Mouse (Mus musculus) liver, adult 2 months (tissue): ENCODE data around the gene Olfr1233. TPM values are rescaled to one million over a fixed set of nuclear protein-coding genes. Genes with fewer than 3 reads are reported as not detected.

Experiments used
- DNase-seq: peaks from one replicate; pipeline ENCODE4 v3.0.0-alpha.2; 2011; ENCODE audit warnings: low read depth, low spot score; ENCODE audit errors: extremely low read depth
- H3K27ac ChIP-seq: fragments of 200-500 bp; replicated peaks from 2 replicates; pipeline ENCODE4 v1.5.1; 2012; ENCODE audit warnings: low read depth, mild to moderate bottlenecking, control low read depth, inconsistent platforms, low read length; ENCODE audit not compliant: insufficient read depth
- H3K27me3 ChIP-seq: fragments of 200-500 bp; 2 replicates; pipeline ENCODE4 v1.6.1; 2012; ENCODE audit warnings: mild to moderate bottlenecking, moderate library complexity, low read length, inconsistent platforms; ENCODE audit not compliant: control insufficient read depth, insufficient read depth
- H3K36me3 ChIP-seq: fragments of 200-500 bp; 2 replicates; pipeline ENCODE4 v1.6.1; 2012; ENCODE audit warnings: low read length, inconsistent platforms; ENCODE audit not compliant: control insufficient read depth, insufficient read depth
- H3K4me1 ChIP-seq: fragments of 200-500 bp; 2 replicates; pipeline ENCODE4 v1.6.1; 2011; ENCODE audit warnings: low read length; ENCODE audit not compliant: control insufficient read depth, insufficient read depth
- H3K4me3 ChIP-seq: fragments of 200-500 bp; 2 replicates; pipeline ENCODE4 v1.5.1; 2011; ENCODE audit warnings: low read depth, mild to moderate bottlenecking, control low read depth, low read length, moderate library complexity; ENCODE audit not compliant: insufficient read depth
- H3K79me2 ChIP-seq: fragments of 200-500 bp; 2 replicates; pipeline ENCODE4 v1.6.1; 2012; ENCODE audit warnings: inconsistent platforms, mild to moderate bottlenecking, low read length, moderate library complexity; ENCODE audit not compliant: control insufficient read depth, insufficient read depth
- H3K9ac ChIP-seq: fragments of 200-500 bp; 2 replicates; pipeline ENCODE4 v1.6.1; 2012; ENCODE audit warnings: low read depth, mild to moderate bottlenecking, control low read depth, inconsistent platforms, low read length
- CTCF ChIP-seq: fragments of 200-500 bp; IDR thresholded peaks from 2 replicates; pipeline ENCODE4 v1.5.1; 2011; ENCODE audit warnings: low read depth, low read length, control low read depth
- POLR2A ChIP-seq: fragments of 200-500 bp; IDR thresholded peaks from 2 replicates; pipeline ENCODE4 v1.6.1; 2011; ENCODE audit warnings: low read length, control low read depth; ENCODE audit not compliant: insufficient read depth; ENCODE audit errors: extremely low read depth
- WGBS: fragments of 180-500 bp; shearing (Covaris S2); methylation state at CpG from one replicate; pipeline ENCODE4 v1.1.7; 2018; 5-methylcytosine and 5-hydroxymethylcytosine counted together
- polyA plus RNA-seq: library from polyadenylated mRNA; depleted of rRNA; stranded (reverse); fragments of >200 nt; gene quantifications from 2 replicates; pipeline ENCODE4 v1.2.3, GENCODE M21; 2012; rRNA removed
- total RNA-seq: library from RNA; depleted of rRNA; stranded (reverse); fragments of >200 nt; gene quantifications from 2 replicates; pipeline ENCODE4 v1.2.3, GENCODE M21; 2014; rRNA removed

Olfr1233 gene
- total RNA-seq (not detected in 2 replicates), polyA plus RNA-seq (not detected in 2 replicates)

DNA sequence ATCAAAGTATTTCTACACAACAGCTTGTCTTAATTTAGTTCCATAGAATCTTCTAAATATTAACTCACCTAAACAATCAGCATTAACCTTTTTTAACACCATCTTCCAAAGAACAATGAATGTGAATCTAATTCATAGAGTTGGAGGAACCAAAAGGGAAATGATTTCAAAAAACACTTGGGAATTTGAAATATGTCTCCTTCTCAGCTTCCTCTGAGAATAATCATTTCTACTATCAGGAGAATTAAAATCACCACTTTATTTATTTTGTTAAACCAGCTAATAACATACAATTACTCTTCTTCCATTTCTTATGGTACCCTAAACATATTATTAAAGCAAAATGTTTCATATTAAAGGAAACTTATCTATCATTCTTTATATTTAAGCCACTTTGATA lies at the start of gene Olfr1233:
Gene Olfr1233 (minus strand): TSS at position 101 of the 400 bp plus-strand sequence.
- TF ChIP-seq CTCF (no peak), POLR2A (no peak)
- Histone ChIP-seq H3K79me2 (no peaks in the 10 kb centered on the region), H3K36me3 (no peaks in the 10 kb centered on the region), H3K27me3 (no peaks in the 10 kb centered on the region), H3K9ac (no peak within 1 kb of the TSS), H3K4me1 (no peaks in the 10 kb centered on the region), H3K4me3 (no peak within 1 kb of the TSS), H3K27ac (no peak within 1 kb of the TSS)
- no peak for DNase-seq

DNA sequence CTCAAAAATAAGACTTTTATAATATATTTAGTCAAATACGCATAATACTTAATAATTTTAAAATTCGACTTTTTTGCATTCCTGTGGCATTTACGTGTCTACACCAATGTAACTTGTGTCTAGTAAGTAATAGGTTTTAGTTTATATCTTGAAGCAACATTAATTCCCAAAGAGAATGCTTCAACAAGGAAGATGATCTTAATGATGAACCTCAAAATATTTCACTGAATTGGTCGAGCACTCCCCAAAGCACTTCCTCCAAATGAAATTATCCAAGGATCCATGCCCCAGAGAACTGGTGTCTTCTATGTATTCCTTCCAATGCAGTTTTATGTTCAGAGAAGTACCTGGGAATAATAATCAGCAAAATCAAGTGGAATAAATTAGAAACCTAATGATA lies 22.6 kb upstream of the Olfr1233 start, which contains the start of gene Olfr1234:
Gene Olfr1234 (minus strand): TSS at position 101 of the 400 bp plus-strand sequence.
- H3K27me3 ChIP-seq: no peaks in the 10 kb centered on the region
- H3K9ac ChIP-seq: no peak within 1 kb of the TSS
- 78% methylated on average over 4 of the region's 4 CpGs for WGBS
- H3K36me3 ChIP-seq: no peaks in the 10 kb centered on the region
- H3K27ac ChIP-seq: no peak within 1 kb of the TSS
- H3K79me2 ChIP-seq: no peaks in the 10 kb centered on the region
- DNase-seq: no peak
- no peaks in the 10 kb centered on the region for H3K4me1 ChIP-seq
- no peak within 1 kb of the TSS for H3K4me3 ChIP-seq
- TF ChIP-seq CTCF (no peak), POLR2A (no peak)

DNA sequence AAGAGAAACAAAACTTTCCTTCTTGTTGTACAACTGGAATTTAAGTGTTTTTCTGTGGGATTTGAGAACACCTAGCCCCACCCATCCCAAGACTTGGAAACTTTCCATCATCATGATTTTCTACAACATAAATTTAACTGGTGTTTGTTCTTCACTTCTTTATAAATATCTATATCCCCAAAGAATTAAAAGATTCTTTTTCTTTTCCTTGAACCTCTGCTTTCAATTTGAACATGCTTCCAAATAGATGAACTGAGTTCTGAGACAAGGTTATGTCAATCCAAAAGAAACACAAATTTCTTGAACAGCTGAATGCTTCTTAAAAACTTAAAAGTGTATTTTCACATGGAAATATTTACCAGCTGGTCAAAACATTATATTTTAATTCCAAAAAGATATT lies 12.6 kb downstream of the Olfr1233 start, which contains the start of gene Olfr1232:
Gene Olfr1232 (minus strand): TSS at position 101 of the 400 bp plus-strand sequence.
- DNase-seq: no peak
- no peak within 1 kb of the TSS for H3K4me3 ChIP-seq
- no peaks in the 10 kb centered on the region for H3K4me1 ChIP-seq
- H3K27me3 ChIP-seq: no peaks in the 10 kb centered on the region
- no peak within 1 kb of the TSS for H3K9ac ChIP-seq
- H3K27ac ChIP-seq: no peak within 1 kb of the TSS
- no peaks in the 10 kb centered on the region for H3K79me2 ChIP-seq
- TF ChIP-seq POLR2A: no peak
- no peak for TF ChIP-seq CTCF
- no peaks in the 10 kb centered on the region for H3K36me3 ChIP-seq

DNA sequence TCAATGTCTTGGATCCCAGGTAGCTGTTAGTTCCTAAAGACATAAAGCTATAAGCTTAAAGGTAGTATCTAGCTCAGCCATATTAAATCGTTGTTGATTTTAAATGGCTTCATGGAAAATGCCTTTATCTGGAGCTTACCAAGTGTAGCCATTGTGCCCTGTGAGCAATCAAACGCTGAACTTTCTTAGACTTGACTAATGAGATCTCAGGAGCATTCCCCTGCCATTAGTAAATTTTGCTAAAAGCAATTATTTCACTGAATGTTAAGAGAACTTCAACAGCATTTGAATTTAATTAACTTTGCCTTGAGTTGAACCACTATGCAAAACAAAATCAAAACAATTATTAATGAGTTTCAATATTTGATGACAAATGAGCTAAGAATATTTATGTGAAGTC lies 35.2 kb downstream of the Olfr1233 start, which contains the start of gene Olfr1231:
Gene Olfr1231 (minus strand): TSS at position 101 of the 400 bp plus-strand sequence.
- H3K36me3 ChIP-seq: no peaks in the 10 kb centered on the region
- no peaks in the 10 kb centered on the region for H3K27me3 ChIP-seq
- TF ChIP-seq CTCF: no peak
- no peak for TF ChIP-seq POLR2A
- no peak within 1 kb of the TSS for H3K9ac ChIP-seq
- H3K4me1 ChIP-seq: no peaks in the 10 kb centered on the region
- WGBS: 71% methylated on average over 2 of the region's 2 CpGs
- DNase-seq: no peak
- no peak within 1 kb of the TSS for H3K27ac ChIP-seq
- H3K4me3 ChIP-seq: no peak within 1 kb of the TSS
- H3K79me2 ChIP-seq: no peaks in the 10 kb centered on the region

DNA sequence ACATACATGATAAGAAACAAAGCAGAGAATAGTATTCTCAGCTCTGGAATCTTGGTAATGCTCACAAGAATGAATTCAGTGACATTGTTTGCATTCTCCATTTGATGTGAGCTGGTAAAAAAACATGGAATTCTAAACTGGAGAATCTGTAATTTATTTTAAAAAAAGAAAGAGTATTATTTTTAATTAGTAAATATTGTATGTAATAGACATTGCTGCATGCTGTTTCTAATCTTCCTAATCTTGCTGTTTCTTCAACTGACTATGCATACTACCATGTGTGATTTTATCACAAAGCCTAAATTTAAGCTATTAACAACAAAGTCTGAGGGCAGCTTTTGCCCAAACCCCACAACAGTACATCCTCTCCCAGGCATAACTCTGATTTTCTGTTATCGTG lies 45.0 kb downstream of the Olfr1233 start, which contains the start of gene Olfr1230:
Gene Olfr1230 (minus strand): TSS at position 101 of the 400 bp plus-strand sequence.
- Histone ChIP-seq H3K4me3 (no peak within 1 kb of the TSS), H3K36me3 (no peaks in the 10 kb centered on the region), H3K27ac (no peak within 1 kb of the TSS), H3K9ac (no peak within 1 kb of the TSS), H3K79me2 (no peaks in the 10 kb centered on the region), H3K27me3 (no peaks in the 10 kb centered on the region), H3K4me1 (no peaks in the 10 kb centered on the region)
- no peak for DNase-seq
- 79% methylated on average over 1 of the region's 1 CpGs for WGBS
- TF ChIP-seq POLR2A: no peak
- TF ChIP-seq CTCF: no peak

DNA sequence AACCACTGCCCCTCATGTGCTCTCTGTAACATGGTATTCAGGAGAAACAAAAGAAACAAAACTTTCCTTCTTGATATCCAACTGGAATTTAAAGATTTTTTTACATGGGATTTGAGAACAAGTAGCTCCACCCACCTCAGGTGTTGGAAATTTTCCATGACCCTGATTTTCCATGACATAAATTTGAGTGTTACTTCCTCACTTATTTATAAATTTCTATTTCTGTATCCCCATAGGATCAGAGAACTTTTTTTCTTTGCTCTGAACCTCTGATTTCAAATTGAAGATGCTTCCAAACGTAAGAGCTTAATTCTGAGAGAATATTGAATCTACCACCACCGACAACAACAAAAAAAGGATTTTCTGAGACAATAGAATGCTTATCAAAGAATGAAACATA lies 54.3 kb downstream of the Olfr1233 start, which contains the start of gene Olfr1229:
Gene Olfr1229 (minus strand): TSS at position 101 of the 400 bp plus-strand sequence.
- Histone ChIP-seq H3K4me3 (no peak within 1 kb of the TSS), H3K36me3 (no peaks in the 10 kb centered on the region), H3K27me3 (no peaks in the 10 kb centered on the region), H3K79me2 (no peaks in the 10 kb centered on the region), H3K4me1 (no peaks in the 10 kb centered on the region), H3K27ac (no peak within 1 kb of the TSS), H3K9ac (no peak within 1 kb of the TSS)
- no peak for DNase-seq
- TF ChIP-seq POLR2A: no peak
- TF ChIP-seq CTCF: no peak
- WGBS: 69% methylated on average over 2 of the region's 2 CpGs

Other genes starting within 250 kb of the Olfr1233 start
- not detected in 2 replicates for gene Olfr1220, start 235.6 kb downstream of the Olfr1233 start, total RNA-seq
- not detected in 2 replicates for gene Olfr1220, start 235.6 kb downstream of the Olfr1233 start, polyA plus RNA-seq
- gene Olfr1221, start 225.1 kb downstream of the Olfr1233 start, total RNA-seq: not detected in 2 replicates
- not detected in 2 replicates for gene Olfr1221, start 225.1 kb downstream of the Olfr1233 start, polyA plus RNA-seq
- gene Olfr1222, start 209.3 kb downstream of the Olfr1233 start, total RNA-seq: not detected in 2 replicates
- not detected in 2 replicates for gene Olfr1222, start 209.3 kb downstream of the Olfr1233 start, polyA plus RNA-seq
- not detected in 2 replicates for gene Olfr1223, start 190.8 kb downstream of the Olfr1233 start, total RNA-seq
- not detected in 2 replicates for gene Olfr1223, start 190.8 kb downstream of the Olfr1233 start, polyA plus RNA-seq
- gene Olfr1224-ps1, start 178.3 kb downstream of the Olfr1233 start, total RNA-seq: not detected in 2 replicates
- not detected in 2 replicates for gene Olfr1224-ps1, start 178.3 kb downstream of the Olfr1233 start, polyA plus RNA-seq
- gene Olfr1225, start 167.7 kb downstream of the Olfr1233 start, total RNA-seq: not detected in 2 replicates
- not detected in 2 replicates for gene Olfr1225, start 167.7 kb downstream of the Olfr1233 start, polyA plus RNA-seq
- gene Olfr1226, start 142.3 kb downstream of the Olfr1233 start, total RNA-seq: not detected in 2 replicates
- gene Olfr1226, start 142.3 kb downstream of the Olfr1233 start, polyA plus RNA-seq: not detected in 2 replicates
- gene Olfr1228, start 88.3 kb downstream of the Olfr1233 start, total RNA-seq: not detected in 2 replicates
- not detected in 2 replicates for gene Olfr1228, start 88.3 kb downstream of the Olfr1233 start, polyA plus RNA-seq
- gene Olfr1229, start 54.4 kb downstream of the Olfr1233 start, total RNA-seq: not detected in 2 replicates
- not detected in 2 replicates for gene Olfr1229, start 54.4 kb downstream of the Olfr1233 start, polyA plus RNA-seq
- gene Olfr1230, start 45.1 kb downstream of the Olfr1233 start, total RNA-seq: not detected in 2 replicates
- gene Olfr1230, start 45.1 kb downstream of the Olfr1233 start, polyA plus RNA-seq: not detected in 2 replicates
- gene Olfr1231, start 35.3 kb downstream of the Olfr1233 start, total RNA-seq: not detected in 2 replicates
- not detected in 2 replicates for gene Olfr1231, start 35.3 kb downstream of the Olfr1233 start, polyA plus RNA-seq
- not detected in 2 replicates for gene Olfr1232, start 12.7 kb downstream of the Olfr1233 start, total RNA-seq
- not detected in 2 replicates for gene Olfr1232, start 12.7 kb downstream of the Olfr1233 start, polyA plus RNA-seq
- gene Olfr1234, start 22.5 kb upstream of the Olfr1233 start, total RNA-seq: not detected in 2 replicates
- not detected in 2 replicates for gene Olfr1234, start 22.5 kb upstream of the Olfr1233 start, polyA plus RNA-seq
- not detected in 2 replicates for gene Olfr1238, start 67.3 kb upstream of the Olfr1233 start, total RNA-seq
- gene Olfr1238, start 67.3 kb upstream of the Olfr1233 start, polyA plus RNA-seq: not detected in 2 replicates
- not detected in 2 replicates for gene Olfr1239, start 78.0 kb upstream of the Olfr1233 start, total RNA-seq
- gene Olfr1239, start 78.0 kb upstream of the Olfr1233 start, polyA plus RNA-seq: not detected in 2 replicates
- not detected in 2 replicates for gene Olfr1240, start 100.6 kb upstream of the Olfr1233 start, total RNA-seq
- gene Olfr1240, start 100.6 kb upstream of the Olfr1233 start, polyA plus RNA-seq: not detected in 2 replicates
- not detected in 2 replicates for gene Olfr1241, start 144.7 kb upstream of the Olfr1233 start, total RNA-seq
- not detected in 2 replicates for gene Olfr1241, start 144.7 kb upstream of the Olfr1233 start, polyA plus RNA-seq
- not detected in 2 replicates for gene Olfr1242, start 155.9 kb upstream of the Olfr1233 start, total RNA-seq
- gene Olfr1242, start 155.9 kb upstream of the Olfr1233 start, polyA plus RNA-seq: not detected in 2 replicates
- not detected in 2 replicates for gene Olfr1243, start 189.1 kb upstream of the Olfr1233 start, total RNA-seq
- not detected in 2 replicates for gene Olfr1243, start 189.1 kb upstream of the Olfr1233 start, polyA plus RNA-seq
- not detected in 2 replicates for gene Olfr1245, start 236.0 kb upstream of the Olfr1233 start, total RNA-seq
- not detected in 2 replicates for gene Olfr1245, start 236.0 kb upstream of the Olfr1233 start, polyA plus RNA-seq